24 mouse cellular contexts compared by ENCODE assay signal in genomic region chr14:8627481-8627880, GRCm38 (mm10). TPM values are rescaled to one million over a fixed set of nuclear protein-coding genes. Genes with fewer than 3 reads are reported as not detected.
DNase-seq lines count a peak whose midpoint lies in the region; ATAC-seq and TF ChIP-seq lines count a peak whose summit lies in the region.
"Had no signal": no experiment of that assay in that cellular context is flagged by ENCODE, and none has a peak within 500 bp of the region (broad histone marks: within the 10 kb centered on the region; RNA-seq: fewer than 3 reads in every experiment).

No protein-coding gene starts in this region.

- H3K9me3 ChIP-seq in lung, postnatal 0 days (ENCODE audit: low read length): no peaks in the 10 kb centered on the region
- H3K9me3 ChIP-seq in intestine, embryonic 16.5 days (ENCODE audit: control insufficient read depth, low read length): no peaks in the 10 kb centered on the region
- H3K9me3 ChIP-seq: forebrain, embryonic 12.5 days; forebrain, embryonic 15.5 days; hindbrain, embryonic 12.5 days; hindbrain, embryonic 15.5 days had no signal

- H3K4me1 ChIP-seq in lung, postnatal 0 days (ENCODE audit: insufficient read depth, low read depth, low read length): no peaks in the 10 kb centered on the region
- H3K4me1 ChIP-seq in intestine, embryonic 16.5 days (ENCODE audit: control insufficient read depth, insufficient read depth, low read length): no peaks in the 10 kb centered on the region
- H3K4me1 ChIP-seq: forebrain, embryonic 12.5 days; forebrain, embryonic 15.5 days; hindbrain, embryonic 12.5 days; hindbrain, embryonic 15.5 days had no signal

- peak; percentile 57 to 64 for DNase-seq in lung, adult 18-20 months
- peak; percentile 81 for DNase-seq in lung, postnatal 0 days (ENCODE audit: low spot score)
- DNase-seq in lung, postnatal 25 days (ENCODE audit: low spot score): peak; percentile 49
- no peak for DNase-seq in thymus, postnatal 14 days
- DNase-seq in gastrocnemius, adult 2 months: no peak
- DNase-seq in kidney, postnatal 10 days: no peak
- DNase-seq: adrenal gland, adult 8-10 months; adrenal gland, postnatal 25 days; cerebellum, adult 11-12 months; cerebellum, adult 9-10 months; cerebellum, postnatal 14 days; gastrocnemius, postnatal 10 days; gastrocnemius, postnatal 36 days; heart, adult 2 months had no signal

- intact Hi-C loops in gastrocnemius, adult 2 months (cut with DNase I): no loop called here

- WGBS in lung, postnatal 0 days: 44% methylated on average over 4 of the region's 4 CpGs
- 80% methylated on average over 4 of the region's 4 CpGs for WGBS in intestine, embryonic 16.5 days

- no peak overlapping the region for H3K27ac ChIP-seq in lung, postnatal 0 days (ENCODE audit: low read length)
- no peak overlapping the region for H3K27ac ChIP-seq in intestine, embryonic 16.5 days (ENCODE audit: low read length)
- H3K27ac ChIP-seq in gastrocnemius, adult 2 months: no peak overlapping the region
- H3K27ac ChIP-seq: forebrain, embryonic 12.5 days; forebrain, embryonic 15.5 days; heart, adult 2 months; hindbrain, embryonic 12.5 days; hindbrain, embryonic 15.5 days had no signal

- peak; percentile 97 for ATAC-seq in lung, postnatal 0 days
- no peak for ATAC-seq in intestine, embryonic 16.5 days
- ATAC-seq: activated CD4-positive, CD25-positive, alpha-beta regulatory T cell, adult 4 months; CD4-positive, CD25-positive, alpha-beta regulatory T cell, adult 4 months; forebrain, embryonic 15.5 days had no signal

- no peak overlapping the region for H3K4me3 ChIP-seq in lung, postnatal 0 days (ENCODE audit: low read depth, low read length)
- H3K4me3 ChIP-seq in intestine, embryonic 16.5 days (ENCODE audit: low read length): no peak overlapping the region
- no peak overlapping the region for H3K4me3 ChIP-seq in gastrocnemius, adult 2 months
- H3K4me3 ChIP-seq: forebrain, embryonic 12.5 days; forebrain, embryonic 15.5 days; heart, adult 2 months; hindbrain, embryonic 12.5 days; hindbrain, embryonic 15.5 days had no signal

- TF ChIP-seq EP300 in lung, postnatal 0 days (IDR thresholded peaks at IDR 0.05): peak; percentile 75

- no peaks in the 10 kb centered on the region for H3K36me3 ChIP-seq in lung, postnatal 0 days (ENCODE audit: insufficient read depth, low read length)
- H3K36me3 ChIP-seq in intestine, embryonic 16.5 days (ENCODE audit: control insufficient read depth, insufficient read depth, low read length): no peaks in the 10 kb centered on the region
- H3K36me3 ChIP-seq: forebrain, embryonic 12.5 days; forebrain, embryonic 15.5 days; hindbrain, embryonic 12.5 days; hindbrain, embryonic 15.5 days had no signal

- TF ChIP-seq CTCF in lung, postnatal 0 days (IDR thresholded peaks at IDR 0.05): no peak
- TF ChIP-seq CTCF in gastrocnemius, adult 2 months (IDR thresholded peaks at IDR 0.05): no peak

- no peak overlapping the region for H3K9ac ChIP-seq in lung, postnatal 0 days (replicated peaks; ENCODE audit: low read depth)
- no peak overlapping the region for H3K9ac ChIP-seq in intestine, embryonic 16.5 days (ENCODE audit: low read depth, low read length)
- H3K9ac ChIP-seq: forebrain, embryonic 12.5 days; forebrain, embryonic 15.5 days; hindbrain, embryonic 12.5 days; hindbrain, embryonic 15.5 days had no signal

- H3K4me2 ChIP-seq in lung, postnatal 0 days (replicated peaks; ENCODE audit: low read depth, low read length): no peak overlapping the region
- H3K4me2 ChIP-seq in intestine, embryonic 16.5 days (ENCODE audit: low read depth, low read length): no peak overlapping the region
- H3K4me2 ChIP-seq: forebrain, embryonic 12.5 days; forebrain, embryonic 15.5 days; heart, embryonic 11.5 days; hindbrain, embryonic 12.5 days; hindbrain, embryonic 15.5 days had no signal

- H3K27me3 ChIP-seq in lung, postnatal 0 days (replicated peaks; ENCODE audit: insufficient read depth, low read length): no peaks in the 10 kb centered on the region
- H3K27me3 ChIP-seq in intestine, embryonic 16.5 days (replicated peaks; ENCODE audit: control insufficient read depth, insufficient read depth, low read length): no peaks in the 10 kb centered on the region
- H3K27me3 ChIP-seq: forebrain, embryonic 12.5 days; forebrain, embryonic 15.5 days; hindbrain, embryonic 12.5 days; hindbrain, embryonic 15.5 days had no signal

RNA-seq across cellular contexts. Expression of gene 4930452B06Rik, which starts 38.6 kb away (rescaled TPM):
- polyA plus RNA-seq in lung, postnatal 0 days (2015; fragmentation: Nextera tagmentation; extraction: Ambion mirVana): 2.9 and 3.4 TPM in 2 replicates
- 4.9 and 5.2 TPM in 2 replicates for polyA plus RNA-seq in intestine, embryonic 16.5 days (2015; fragmentation: Nextera tagmentation; extraction: Ambion mirVana)
- total RNA-seq in gastrocnemius, adult 2 months (2021): under 1 TPM in 1 of 2 experiments, not detected in 1; 0.15 TPM
- total RNA-seq: granulocyte monocyte progenitor cell, adult 5-6 weeks; MEL had no signal

Comparison
In these comparisons a context has a peak if more than half of its experiments do, and no peak if none do; other contexts are left out.
1. DNase-seq: peak in lung, adult 18-20 months (2 of 2), lung, postnatal 0 days (single experiment) and lung, postnatal 25 days (single experiment); none in thymus, postnatal 14 days (single experiment), gastrocnemius, adult 2 months (single experiment) and kidney, postnatal 10 days (single experiment).